ENCODE assay signal across 9 mouse cellular contexts in the genomic region with DNA sequence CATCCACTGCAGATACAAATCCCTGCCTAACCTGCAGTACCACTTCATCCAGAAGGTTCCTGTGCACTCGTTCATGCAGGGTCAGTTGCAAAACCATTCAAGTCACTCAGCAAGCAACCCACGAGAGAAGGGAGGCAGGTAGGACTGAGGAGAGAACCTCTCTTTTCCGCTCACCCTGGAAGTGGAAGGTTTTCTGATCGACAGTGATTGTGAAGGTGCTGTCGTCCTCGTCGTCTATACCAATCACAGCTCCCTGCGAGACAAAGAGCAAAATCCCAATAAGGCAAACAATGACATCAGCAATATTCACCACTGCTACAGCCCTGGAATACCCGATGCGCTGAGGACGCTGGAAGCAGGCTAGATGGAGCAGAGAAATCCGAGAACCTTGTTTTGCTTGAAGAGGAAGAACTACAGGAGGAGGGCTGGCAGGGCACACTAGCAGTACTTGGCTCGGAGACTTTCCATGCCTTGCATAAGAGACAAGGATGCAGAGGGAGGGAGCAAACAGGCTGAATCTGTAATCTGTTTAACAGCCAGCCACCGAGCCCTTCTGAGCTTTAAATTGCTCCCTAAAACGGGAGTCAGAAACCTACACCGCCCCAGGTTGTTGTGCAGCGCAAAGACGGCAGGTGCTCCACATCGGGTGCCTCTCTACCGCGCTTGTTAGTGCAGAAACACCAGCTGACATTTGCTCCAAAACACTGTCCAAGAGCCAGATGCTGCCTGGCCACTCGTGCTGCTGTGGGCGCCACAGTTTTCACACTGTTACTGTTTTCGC. TPM values are rescaled to one million over a fixed set of nuclear protein-coding genes. Genes with fewer than 3 reads are reported as not detected.
DNase-seq lines count a peak whose midpoint lies in the region; ATAC-seq and TF ChIP-seq lines count a peak whose summit lies in the region.
"Had no signal": no experiment of that assay in that cellular context is flagged by ENCODE, and none has a peak within 500 bp of the region (broad histone marks: within the 10 kb centered on the region; RNA-seq: fewer than 3 reads in every experiment).

No protein-coding gene starts in this region.

- TF ChIP-seq POLR2A in ES-Bruce4 (IDR thresholded peaks at IDR 0.05; ENCODE audit: insufficient read depth, low read length) = no peak

- 0 out of 2 replicates have a peak overlapping the region, but pooled peaks have one; percentile 2 for H3K4me3 ChIP-seq in ES-Bruce4 (ENCODE audit: low read depth, low read length)
- peak overlapping the region; percentile 37 for H3K4me3 ChIP-seq in forebrain, postnatal 0 days (ENCODE audit: low read depth, low read length)
- peak overlapping the region; percentile 8; the same call in 1 of the 2 replicates for H3K4me3 ChIP-seq in hindbrain, embryonic 12.5 days
- peak overlapping the region; percentile 28 for H3K4me3 ChIP-seq in midbrain, embryonic 13.5 days (replicated peaks)
- H3K4me3 ChIP-seq: liver, embryonic 15.5 days had no signal

- no peaks in the 10 kb centered on the region for H3K27me3 ChIP-seq in ES-Bruce4 (ENCODE audit: control insufficient read depth, insufficient read depth, low read length, poor library complexity, severe bottlenecking)
- no peaks in the 10 kb centered on the region for H3K27me3 ChIP-seq in forebrain, postnatal 0 days (ENCODE audit: insufficient read depth, low read length)
- no peaks in the 10 kb centered on the region for H3K27me3 ChIP-seq in hindbrain, embryonic 12.5 days
- no peaks in the 10 kb centered on the region for H3K27me3 ChIP-seq in midbrain, embryonic 13.5 days
- H3K27me3 ChIP-seq: liver, embryonic 15.5 days had no signal

- H3K27ac ChIP-seq in ES-Bruce4 (ENCODE audit: insufficient read depth, low read length) = no peak overlapping the region
- H3K27ac ChIP-seq in forebrain, postnatal 0 days (ENCODE audit: low read depth, low read length) = peak overlapping the region; percentile 76
- peak overlapping the region; percentile 75 for H3K27ac ChIP-seq in hindbrain, embryonic 12.5 days
- peak overlapping the region; percentile 88 for H3K27ac ChIP-seq in midbrain, embryonic 13.5 days
- H3K27ac ChIP-seq: liver, embryonic 15.5 days had no signal

- peaks cover 2% of the 10 kb centered on the region for H3K4me1 ChIP-seq in ES-Bruce4 (ENCODE audit: control insufficient read depth, insufficient read depth, low read length)
- H3K4me1 ChIP-seq in forebrain, postnatal 0 days (ENCODE audit: insufficient read depth) = 0 out of 2 replicates have a peak, but pooled peaks cover 11% of the 10 kb centered on the region
- peaks cover 21% of the 10 kb centered on the region for H3K4me1 ChIP-seq in hindbrain, embryonic 12.5 days
- H3K4me1 ChIP-seq in midbrain, embryonic 13.5 days (replicated peaks) = peaks cover 45% of the 10 kb centered on the region
- H3K4me1 ChIP-seq: liver, embryonic 15.5 days had no signal

- no peaks in the 10 kb centered on the region for H3K9me3 ChIP-seq in ES-Bruce4 (replicated peaks; ENCODE audit: control insufficient read depth, insufficient read depth, low read length, poor library complexity, severe bottlenecking)
- H3K9me3 ChIP-seq in forebrain, postnatal 0 days (ENCODE audit: low read length) = no peaks in the 10 kb centered on the region
- H3K9me3 ChIP-seq in hindbrain, embryonic 12.5 days (replicated peaks) = no peaks in the 10 kb centered on the region
- H3K9me3 ChIP-seq in midbrain, embryonic 13.5 days = no peaks in the 10 kb centered on the region
- H3K9me3 ChIP-seq: liver, embryonic 15.5 days had no signal

- no peaks in the 10 kb centered on the region for H3K36me3 ChIP-seq in ES-Bruce4 (ENCODE audit: control insufficient read depth, insufficient read depth, low read length, poor library complexity, severe bottlenecking)
- no peaks in the 10 kb centered on the region for H3K36me3 ChIP-seq in forebrain, postnatal 0 days (ENCODE audit: insufficient read depth)
- H3K36me3 ChIP-seq in hindbrain, embryonic 12.5 days = no peaks in the 10 kb centered on the region
- no peaks in the 10 kb centered on the region for H3K36me3 ChIP-seq in midbrain, embryonic 13.5 days

- ATAC-seq in forebrain, postnatal 0 days = peak; percentile 95
- ATAC-seq in hindbrain, embryonic 12.5 days (ENCODE audit: low FRiP score) = peak; percentile 48; the same call in 1 of the 2 replicates
- ATAC-seq in midbrain, embryonic 13.5 days = peak; percentile 88
- ATAC-seq in inflammation-experienced regulatory T-cells, adult 6 months = no peak

- peak overlapping the region; percentile 58 for H3K4me2 ChIP-seq in forebrain, postnatal 0 days (ENCODE audit: low read depth)
- peak overlapping the region; percentile 41 for H3K4me2 ChIP-seq in hindbrain, embryonic 12.5 days (replicated peaks)
- H3K4me2 ChIP-seq in midbrain, embryonic 13.5 days (replicated peaks) = peak overlapping the region; percentile 45
- H3K4me2 ChIP-seq: liver, embryonic 15.5 days had no signal

- TF ChIP-seq CTCF in ES-Bruce4 (IDR thresholded peaks at IDR 0.05; ENCODE audit: low read depth, low read length) = no peak
- no peak for TF ChIP-seq CTCF in forebrain, postnatal 0 days (IDR thresholded peaks at IDR 0.05; ENCODE audit: low read depth)

- 17% methylated on average over 24 of the region's 24 CpGs for WGBS in forebrain, postnatal 0 days
- WGBS in hindbrain, embryonic 12.5 days = 38% methylated on average over 24 of the region's 24 CpGs
- WGBS in midbrain, embryonic 13.5 days = 37% methylated on average over 24 of the region's 24 CpGs

- DNase-seq in brain, embryonic 18.5 days (ENCODE audit: low read depth, low spot score) = peak; percentile 43
- peak; percentile 73 for DNase-seq in forebrain, postnatal 0 days
- DNase-seq in left cerebral cortex, adult 18-20 months (ENCODE audit: low spot score in 2 of 2) = peak; percentile 41 to 61
- no peak for DNase-seq in spleen, postnatal 36 days (ENCODE audit: low spot score in 2 of 2)

- no peak overlapping the region for H3K9ac ChIP-seq in ES-Bruce4 (ENCODE audit: low read depth, poor library complexity, severe bottlenecking)
- H3K9ac ChIP-seq in forebrain, postnatal 0 days = peak overlapping the region; percentile 50
- peak overlapping the region; percentile 45 for H3K9ac ChIP-seq in hindbrain, embryonic 12.5 days
- peak overlapping the region; percentile 63 for H3K9ac ChIP-seq in midbrain, embryonic 13.5 days (replicated peaks)
- H3K9ac ChIP-seq: liver, embryonic 15.5 days had no signal

- no peak for TF ChIP-seq EP300 in ES-Bruce4 (IDR thresholded peaks at IDR 0.05; ENCODE audit: insufficient read depth, low read depth, low read length)

RNA-seq across cellular contexts. Expression of gene Osbpl9, which starts 45.4 kb away (rescaled TPM):
- 69.2 and 83.3 TPM in 2 replicates for polyA plus RNA-seq in ES-Bruce4 (2011; ENCODE audit: insufficient read depth, insufficient read length, low read depth, missing spikeins)
- 67.0 and 86.4 TPM in 2 replicates for total RNA-seq in forebrain, postnatal 0 days (2014; rRNA removed)
- 42.3 and 53.6 TPM in 2 replicates for polyA plus RNA-seq in forebrain, postnatal 0 days (2015; fragmentation: Nextera tagmentation; extraction: Ambion mirVana)
- polyA plus RNA-seq in hindbrain, embryonic 12.5 days (2016; fragmentation: Nextera tagmentation; extraction: Ambion mirVana) = 87.9 and 97.4 TPM in 2 replicates
- 10 to 100 TPM; 57.1 to 58.7 TPM for total RNA-seq in left cerebral cortex, adult 18-20 months (2021)
- 80.0 and 83.8 TPM in 2 replicates for polyA plus RNA-seq in midbrain, embryonic 13.5 days (2015; fragmentation: Nextera tagmentation; extraction: Ambion mirVana)
- 10 to 100 TPM; 75.7 to 78.9 (median 77.2) TPM for polyA plus RNA-seq in inflammation-experienced regulatory T-cells, adult 6 months (2017; shearing (Covaris generic))

Comparison
In these comparisons a context has a peak if more than half of its experiments do, and no peak if none do; other contexts are left out.
1. DNase-seq: peak in brain, embryonic 18.5 days (single experiment), forebrain, postnatal 0 days (single experiment) and left cerebral cortex, adult 18-20 months (2 of 2); none in spleen, postnatal 36 days (0 of 2).
2. Peak in every context shown above with its lines, with median percentiles within 50 percentile points of each other: H3K4me3 ChIP-seq and H3K4me2 ChIP-seq.